7 mouse cellular contexts compared by ENCODE assay signal in the genomic region with DNA sequence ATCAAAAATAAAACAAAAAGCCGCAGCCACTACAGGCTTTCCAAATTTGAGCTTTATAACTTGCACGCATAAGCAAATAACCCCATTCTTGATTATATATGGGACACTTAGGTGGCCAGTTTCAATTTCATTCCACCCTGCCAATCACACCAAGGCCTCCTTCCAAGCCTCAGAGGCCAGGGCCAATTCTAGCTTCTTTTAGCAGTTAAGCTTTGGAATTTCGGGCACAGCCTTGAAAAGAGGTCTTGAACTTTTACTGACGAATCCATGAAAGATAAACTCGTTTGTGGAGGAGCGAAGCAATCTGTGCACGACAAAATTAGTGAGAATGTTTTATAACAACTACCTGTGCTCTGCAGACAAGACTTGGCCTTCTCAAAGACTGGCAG. TPM values are rescaled to one million over a fixed set of nuclear protein-coding genes. Genes with fewer than 3 reads are reported as not detected.
DNase-seq lines count a peak whose midpoint lies in the region; ATAC-seq and TF ChIP-seq lines count a peak whose summit lies in the region.

No protein-coding gene starts in this region.

- peak overlapping the region; percentile 89 for H3K4me3 ChIP-seq in lung, adult 2 months (replicated peaks; ENCODE audit: extremely low read depth, low read depth, low read length)
- H3K4me3 ChIP-seq in embryonic fibroblast, embryonic 13.5 days (ENCODE audit: insufficient read depth, low read length): peak overlapping the region; percentile 30
- peak overlapping the region; percentile 41 for H3K4me3 ChIP-seq in kidney, postnatal 0 days (replicated peaks; ENCODE audit: low read depth, low read length)
- peak overlapping the region; percentile 57 for H3K4me3 ChIP-seq in neural tube, embryonic 15.5 days (replicated peaks)

- H3K9me3 ChIP-seq in kidney, postnatal 0 days (replicated peaks; ENCODE audit: low read length): no peaks in the 10 kb centered on the region
- no peaks in the 10 kb centered on the region for H3K9me3 ChIP-seq in neural tube, embryonic 15.5 days (replicated peaks)

- TF ChIP-seq POLR2A in lung, adult 2 months (IDR thresholded peaks at IDR 0.05; ENCODE audit: borderline replicate concordance, extremely low read depth, low read depth, low read length): no peak
- TF ChIP-seq POLR2A in embryonic fibroblast, embryonic 13.5 days (IDR thresholded peaks at IDR 0.05; ENCODE audit: low read depth, low read length): no peak; the same call in 1 of the 2 replicates

- 17% methylated on average over 7 of the region's 7 CpGs for WGBS in lung, adult 2 months
- 30% methylated on average over 7 of the region's 7 CpGs for WGBS in kidney, postnatal 0 days
- 55% methylated on average over 7 of the region's 7 CpGs for WGBS in neural tube, embryonic 15.5 days

- peaks cover 13% of the 10 kb centered on the region for H3K4me1 ChIP-seq in lung, adult 2 months (ENCODE audit: control insufficient read depth, insufficient read depth, low read length)
- H3K4me1 ChIP-seq in embryonic fibroblast, embryonic 13.5 days (ENCODE audit: control insufficient read depth, insufficient read depth, low read length): peaks cover 13% of the 10 kb centered on the region
- H3K4me1 ChIP-seq in kidney, postnatal 0 days (replicated peaks; ENCODE audit: insufficient read depth, low read length): peaks cover 13% of the 10 kb centered on the region
- H3K4me1 ChIP-seq in neural tube, embryonic 15.5 days: peaks cover 30% of the 10 kb centered on the region

- ATAC-seq in kidney, postnatal 0 days (replicated peaks; ENCODE audit: low FRiP score, low read depth): no peak
- ATAC-seq in neural tube, embryonic 15.5 days (ENCODE audit: low FRiP score): no peak

- H3K9ac ChIP-seq in kidney, postnatal 0 days (ENCODE audit: low read depth, low read length): peak overlapping the region; percentile 67
- H3K9ac ChIP-seq in neural tube, embryonic 15.5 days (replicated peaks): peak overlapping the region; percentile 79

- peak overlapping the region; percentile 64 for H3K4me2 ChIP-seq in kidney, postnatal 0 days (ENCODE audit: low read length)
- H3K4me2 ChIP-seq in neural tube, embryonic 15.5 days: peak overlapping the region; percentile 75

- no peak for TF ChIP-seq CTCF in lung, adult 2 months (IDR thresholded peaks at IDR 0.05; ENCODE audit: insufficient read depth, low read length)
- no peak for TF ChIP-seq CTCF in embryonic fibroblast, embryonic 13.5 days (IDR thresholded peaks at IDR 0.05; ENCODE audit: borderline replicate concordance, insufficient read depth, low read length)
- TF ChIP-seq CTCF in kidney, postnatal 0 days (IDR thresholded peaks at IDR 0.05; ENCODE audit: low read depth): no peak

- no peak for DNase-seq in lung, adult 2 months
- no peak for DNase-seq in lung, postnatal 25 days (ENCODE audit: low spot score)
- DNase-seq in kidney, postnatal 0 days (ENCODE audit: low spot score): no peak
- no peak for DNase-seq in gastrocnemius, postnatal 25 days
- no peak for DNase-seq in T-cell, adult 2 months (ENCODE audit: low spot score)

- H3K36me3 ChIP-seq in kidney, postnatal 0 days (ENCODE audit: insufficient read depth, low read length): 0 out of 2 replicates have a peak, but pooled peaks cover 8% of the 10 kb centered on the region
- H3K36me3 ChIP-seq in neural tube, embryonic 15.5 days: peaks cover 21% of the 10 kb centered on the region

- peak overlapping the region; percentile 94 for H3K27ac ChIP-seq in embryonic fibroblast, embryonic 13.5 days (ENCODE audit: insufficient read depth, low read length)
- H3K27ac ChIP-seq in kidney, postnatal 0 days: peak overlapping the region; percentile 90
- peak overlapping the region; percentile 93 for H3K27ac ChIP-seq in neural tube, embryonic 15.5 days (replicated peaks)

- H3K27me3 ChIP-seq in kidney, postnatal 0 days (ENCODE audit: insufficient read depth, low read length): no peaks in the 10 kb centered on the region
- H3K27me3 ChIP-seq in neural tube, embryonic 15.5 days (replicated peaks): no peaks in the 10 kb centered on the region

RNA-seq across cellular contexts. Expression of a gene that starts 10.4 kb away (rescaled TPM):
- 61.8 and 84.2 TPM in 2 replicates for polyA plus RNA-seq in lung, adult 2 months (2012; rRNA removed)
- polyA plus RNA-seq in embryonic fibroblast, embryonic 13.5 days (2011; ENCODE audit: insufficient read length, low read depth, missing spikeins): 94.9 and 96.8 TPM in 2 replicates
- 28.4 and 29.0 TPM in 2 replicates for polyA plus RNA-seq in kidney, postnatal 0 days (2015; fragmentation: Nextera tagmentation; extraction: Ambion mirVana)
- 68.6 and 75.8 TPM in 2 replicates for polyA plus RNA-seq in neural tube, embryonic 15.5 days (2015; fragmentation: Nextera tagmentation; extraction: Ambion mirVana)
- total RNA-seq in gastrocnemius, postnatal 25 days (2021): 10 to 100 TPM; 20.7 to 22.5 TPM

RNA-seq across cellular contexts. Expression of a gene that starts 12.2 kb away (rescaled TPM):
- polyA plus RNA-seq in lung, adult 2 months (2012; rRNA removed): 0.64 and 1.2 TPM in 2 replicates
- 0.42 and 0.74 TPM in 2 replicates for polyA plus RNA-seq in embryonic fibroblast, embryonic 13.5 days (2011; ENCODE audit: insufficient read length, low read depth, missing spikeins)
- polyA plus RNA-seq in kidney, postnatal 0 days (2015; fragmentation: Nextera tagmentation; extraction: Ambion mirVana): 0.43 and 0.80 TPM in 2 replicates
- polyA plus RNA-seq in neural tube, embryonic 15.5 days (2015; fragmentation: Nextera tagmentation; extraction: Ambion mirVana): 1.5 and 2.6 TPM in 2 replicates
- 1 to 10 TPM; 5.4 to 5.9 TPM for total RNA-seq in gastrocnemius, postnatal 25 days (2021)

RNA-seq across cellular contexts. Expression of a gene that starts 17.3 kb away (rescaled TPM):
- polyA plus RNA-seq in lung, adult 2 months (2012; rRNA removed): 10.4 and 11.0 TPM in 2 replicates
- 7.3 and 7.8 TPM in 2 replicates for polyA plus RNA-seq in embryonic fibroblast, embryonic 13.5 days (2011; ENCODE audit: insufficient read length, low read depth, missing spikeins)
- polyA plus RNA-seq in kidney, postnatal 0 days (2015; fragmentation: Nextera tagmentation; extraction: Ambion mirVana): 23.6 and 25.0 TPM in 2 replicates
- 3.0 and 5.3 TPM in 2 replicates for polyA plus RNA-seq in neural tube, embryonic 15.5 days (2015; fragmentation: Nextera tagmentation; extraction: Ambion mirVana)
- 1 to 10 TPM; 5.4 to 6.3 TPM for total RNA-seq in gastrocnemius, postnatal 25 days (2021)

RNA-seq across cellular contexts. Expression of a gene that starts 43.5 kb away (rescaled TPM):
- 143 TPM in 2 replicates for polyA plus RNA-seq in lung, adult 2 months (2012; rRNA removed)
- polyA plus RNA-seq in embryonic fibroblast, embryonic 13.5 days (2011; ENCODE audit: insufficient read length, low read depth, missing spikeins): 54.1 and 62.0 TPM in 2 replicates
- 58.6 and 69.5 TPM in 2 replicates for polyA plus RNA-seq in kidney, postnatal 0 days (2015; fragmentation: Nextera tagmentation; extraction: Ambion mirVana)
- polyA plus RNA-seq in neural tube, embryonic 15.5 days (2015; fragmentation: Nextera tagmentation; extraction: Ambion mirVana): 23.4 and 28.2 TPM in 2 replicates
- 10 to 100 TPM; 19.2 to 22.9 TPM for total RNA-seq in gastrocnemius, postnatal 25 days (2021)

RNA-seq across cellular contexts. Expression of a gene that starts 51.5 kb away (rescaled TPM):
- polyA plus RNA-seq in lung, adult 2 months (2012; rRNA removed): 50.1 and 78.0 TPM in 2 replicates
- polyA plus RNA-seq in embryonic fibroblast, embryonic 13.5 days (2011; ENCODE audit: insufficient read length, low read depth, missing spikeins): 31.1 and 36.9 TPM in 2 replicates
- polyA plus RNA-seq in kidney, postnatal 0 days (2015; fragmentation: Nextera tagmentation; extraction: Ambion mirVana): 78.9 and 79.9 TPM in 2 replicates
- 89.1 and 96.2 TPM in 2 replicates for polyA plus RNA-seq in neural tube, embryonic 15.5 days (2015; fragmentation: Nextera tagmentation; extraction: Ambion mirVana)
- total RNA-seq in gastrocnemius, postnatal 25 days (2021): 10 to 100 TPM; 32.8 to 36.4 TPM

Comparison
In these comparisons a context has a peak if more than half of its experiments do, and no peak if none do; other contexts are left out.
1. H3K4me3 ChIP-seq: peak in every context shown above with its lines; median percentile 89 in lung, adult 2 months; 57 in neural tube, embryonic 15.5 days; 41 in kidney, postnatal 0 days; 30 in embryonic fibroblast, embryonic 13.5 days.